Mouse (Mus musculus): ENCODE results near the gene Anks1. TPM values are rescaled to one million over a fixed set of nuclear protein-coding genes. Genes with fewer than 3 reads are reported as not detected.
A peak's percentile ranks its signal among the peaks of the same experiment; 100 is the strongest.
"Not testable (repeated sequence)": the region's sequence is repeated elsewhere in the genome, so short reads cannot be mapped to it uniquely, and the experiment has no call there.

Gene Anks1
- polyA plus RNA-seq, 1 experiment from 2014 or later: 19.5 TPM

DNA sequence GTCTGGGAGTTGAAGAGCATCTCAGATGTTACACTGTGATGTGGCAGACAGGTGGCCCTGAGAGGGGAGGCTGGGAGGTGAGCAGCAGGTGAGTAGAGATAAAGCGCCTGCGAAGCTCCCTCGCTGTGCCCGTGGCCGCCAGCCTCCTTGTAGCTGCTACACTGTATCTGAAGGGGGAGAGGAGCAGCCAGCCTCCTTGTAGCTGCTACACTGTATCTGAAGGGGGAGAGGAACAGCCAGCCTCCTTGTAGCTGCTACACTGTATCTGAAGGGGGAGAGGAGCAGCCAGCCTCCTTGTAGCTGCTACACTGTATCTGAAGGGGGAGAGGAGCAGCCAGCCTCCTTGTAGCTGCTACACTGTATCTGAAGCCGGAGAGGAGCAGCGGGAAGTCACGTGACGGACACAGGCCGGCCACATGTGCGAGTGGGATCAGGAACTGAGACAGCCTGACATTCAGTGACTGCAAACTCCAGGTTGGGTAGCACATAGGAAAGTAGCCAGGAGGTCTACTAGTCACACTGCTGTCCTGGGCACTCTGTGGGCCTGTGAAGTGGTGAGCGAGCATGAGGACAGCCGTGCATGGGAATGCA is 90.7 kb downstream of the Anks1 start:
- not testable (repeated sequence) for H3K27me3 ChIP-seq (ENCODE audit: control insufficient read depth, insufficient read depth, low read length); H3K4me2 ChIP-seq (replicated peaks; ENCODE audit: low read depth, low read length); H3K9me3 ChIP-seq (ENCODE audit: control insufficient read depth, low read depth, low read length); H3K9ac ChIP-seq (replicated peaks; ENCODE audit: low read depth, low read length); H3K4me3 ChIP-seq (ENCODE audit: low read depth, low read length); H3K36me3 ChIP-seq (ENCODE audit: control insufficient read depth, insufficient read depth, low read length); H3K4me1 ChIP-seq (ENCODE audit: control insufficient read depth, insufficient read depth, low read length); H3K27ac ChIP-seq (ENCODE audit: low read length); ATAC-seq (ENCODE audit: insufficient number of reproducible peaks, insufficient read depth, low FRiP score, low read depth)
- WGBS: 81% methylated on average over 13 of the region's 13 CpGs

DNA sequence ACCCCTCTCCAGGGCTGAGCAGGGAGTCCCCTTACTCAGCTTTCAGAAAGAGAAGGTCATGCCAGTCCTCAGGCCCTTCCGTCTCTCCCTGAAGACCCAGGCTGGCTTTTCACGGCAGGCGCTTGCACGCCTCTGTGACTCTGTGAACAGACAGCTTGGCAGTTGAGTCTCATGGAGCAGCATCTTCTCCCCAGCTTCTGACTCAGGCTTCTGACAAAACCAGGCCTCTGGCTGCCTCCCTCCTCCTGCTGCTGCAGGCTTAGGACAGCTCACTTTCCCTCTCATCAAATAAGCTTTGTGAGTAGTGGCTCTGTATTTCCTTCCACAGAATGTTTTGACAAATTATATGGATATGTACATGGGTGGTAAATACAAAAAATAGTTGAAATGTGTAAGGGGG is 91.3 kb downstream of the Anks1 start:
- WGBS: 79% methylated on average over 4 of the region's 4 CpGs

DNA sequence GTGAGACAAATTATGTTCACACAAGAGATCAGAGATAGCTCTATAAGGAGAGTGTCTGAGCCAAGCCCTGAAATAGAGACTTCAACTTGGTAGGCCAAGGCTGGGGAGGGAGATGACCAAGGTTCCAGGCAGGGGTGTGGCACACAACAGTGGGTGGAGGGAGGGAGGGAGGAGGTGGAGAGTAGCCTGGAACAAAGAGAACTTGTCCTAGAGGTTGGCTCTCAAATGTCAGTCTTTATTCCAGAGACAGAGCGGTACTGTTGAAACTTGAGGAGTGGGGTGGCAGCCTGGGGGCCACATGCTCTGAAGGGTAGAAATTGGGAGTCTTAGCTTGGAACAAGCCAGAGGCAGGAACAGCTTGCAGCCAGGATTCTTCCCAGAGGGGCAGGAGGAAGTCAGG is 91.7 kb downstream of the Anks1 start:
- H3K27me3 ChIP-seq (ENCODE audit: control insufficient read depth, insufficient read depth, low read length): no peaks in the 10 kb centered on the region
- H3K9me3 ChIP-seq (ENCODE audit: control insufficient read depth, low read depth, low read length): no peaks in the 10 kb centered on the region
- no peak overlapping the region for H3K4me2 ChIP-seq (replicated peaks; ENCODE audit: low read depth, low read length)
- 59% methylated on average over 1 of the region's 1 CpGs for WGBS
- no peak overlapping the region for H3K4me3 ChIP-seq (ENCODE audit: low read depth, low read length)
- H3K9ac ChIP-seq (replicated peaks; ENCODE audit: low read depth, low read length): no peak overlapping the region
- no peak for ATAC-seq (ENCODE audit: insufficient number of reproducible peaks, insufficient read depth, low FRiP score, low read depth)
- no peak overlapping the region for H3K27ac ChIP-seq (ENCODE audit: low read length)
- H3K4me1 ChIP-seq (ENCODE audit: control insufficient read depth, insufficient read depth, low read length): peaks cover 7% of the 10 kb centered on the region; the same call in 1 of the 2 replicates
- H3K36me3 ChIP-seq (ENCODE audit: control insufficient read depth, insufficient read depth, low read length): no peaks in the 10 kb centered on the region; the same call in 1 of the 2 replicates

More for the DNA sequence above, 91.3 kb downstream of the Anks1 start:
- Histone ChIP-seq H3K4me2 (replicated peaks; ENCODE audit: low read depth, low read length) (no peak overlapping the region), H3K36me3 (ENCODE audit: control insufficient read depth, insufficient read depth, low read length) (no peaks in the 10 kb centered on the region; the same call in 1 of the 2 replicates), H3K4me3 (ENCODE audit: low read depth, low read length) (no peak overlapping the region), H3K9me3 (ENCODE audit: control insufficient read depth, low read depth, low read length) (no peaks in the 10 kb centered on the region), H3K27me3 (ENCODE audit: control insufficient read depth, insufficient read depth, low read length) (no peaks in the 10 kb centered on the region), H3K27ac (ENCODE audit: low read length) (no peak overlapping the region; the same call in 1 of the 2 replicates), H3K4me1 (ENCODE audit: control insufficient read depth, insufficient read depth, low read length) (peaks cover 3% of the 10 kb centered on the region; the same call in 1 of the 2 replicates), H3K9ac (replicated peaks; ENCODE audit: low read depth, low read length) (no peak overlapping the region)
- ATAC-seq (ENCODE audit: insufficient number of reproducible peaks, insufficient read depth, low FRiP score, low read depth): no peak

DNA sequence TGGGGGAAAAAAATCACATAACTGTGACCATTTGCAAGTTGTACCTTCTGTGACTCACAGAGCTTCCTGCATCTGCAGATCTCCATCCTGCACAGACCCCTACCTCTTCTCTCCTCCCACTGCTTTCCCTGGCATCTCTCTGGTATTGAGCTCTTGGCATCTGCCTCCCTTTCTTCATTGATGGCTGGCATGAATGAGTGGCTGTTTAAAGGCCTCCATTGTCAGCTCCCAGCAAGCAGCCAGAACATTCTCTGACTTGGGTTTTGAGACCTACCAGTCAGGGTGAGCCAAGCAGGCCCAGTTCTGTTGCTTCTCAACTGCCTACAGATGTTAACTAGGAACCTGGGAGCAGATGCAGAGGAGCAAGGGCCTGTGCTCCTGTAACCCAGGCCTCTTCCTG is 96.3 kb downstream of the Anks1 start:
- peaks cover 3% of the 10 kb centered on the region; the same call in 1 of the 2 replicates for H3K36me3 ChIP-seq (ENCODE audit: control insufficient read depth, insufficient read depth, low read length)
- peaks cover 41% of the 10 kb centered on the region for H3K4me1 ChIP-seq (ENCODE audit: control insufficient read depth, insufficient read depth, low read length)
- no peaks in the 10 kb centered on the region for H3K27me3 ChIP-seq (ENCODE audit: control insufficient read depth, insufficient read depth, low read length)
- no peaks in the 10 kb centered on the region for H3K9me3 ChIP-seq (ENCODE audit: control insufficient read depth, low read depth, low read length)
- no peak overlapping the region for H3K4me2 ChIP-seq (replicated peaks; ENCODE audit: low read depth, low read length)
- 0 out of 2 replicates have a peak overlapping the region, but pooled peaks have one; percentile 88 for H3K27ac ChIP-seq (ENCODE audit: low read length)
- ATAC-seq (ENCODE audit: insufficient number of reproducible peaks, insufficient read depth, low FRiP score, low read depth): no peak
- no peak overlapping the region for H3K9ac ChIP-seq (replicated peaks; ENCODE audit: low read depth, low read length)
- H3K4me3 ChIP-seq (ENCODE audit: low read depth, low read length): no peak overlapping the region

DNA sequence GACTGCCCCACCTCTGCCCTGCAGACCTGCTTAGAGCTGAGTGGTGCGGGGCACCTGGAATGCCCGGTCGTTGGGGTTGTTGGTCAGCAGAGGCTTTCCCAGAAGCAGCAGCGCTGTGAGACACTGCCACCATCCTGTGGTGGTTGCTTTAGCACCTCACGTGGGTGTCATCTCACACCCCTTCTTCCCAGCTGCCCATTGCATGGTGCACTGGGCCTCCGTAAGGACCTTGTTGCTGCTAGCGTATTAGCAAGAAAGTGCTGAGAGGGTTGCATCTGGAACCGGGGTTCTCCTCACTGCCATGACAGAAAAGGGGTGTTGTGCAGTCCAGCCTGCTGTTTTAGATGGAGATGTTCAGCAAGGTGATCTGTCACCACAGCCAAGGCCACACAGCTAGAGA is 97.1 kb downstream of the Anks1 start:
- Histone ChIP-seq H3K9me3 (ENCODE audit: control insufficient read depth, low read depth, low read length) (no peaks in the 10 kb centered on the region), H3K27me3 (ENCODE audit: control insufficient read depth, insufficient read depth, low read length) (no peaks in the 10 kb centered on the region), H3K27ac (ENCODE audit: low read length) (peak overlapping the region; percentile 88), H3K4me2 (replicated peaks; ENCODE audit: low read depth, low read length) (peak overlapping the region; percentile 48), H3K36me3 (ENCODE audit: control insufficient read depth, insufficient read depth, low read length) (peaks cover 3% of the 10 kb centered on the region; the same call in 1 of the 2 replicates), H3K4me3 (ENCODE audit: low read depth, low read length) (no peak overlapping the region), H3K9ac (replicated peaks; ENCODE audit: low read depth, low read length) (no peak overlapping the region), H3K4me1 (ENCODE audit: control insufficient read depth, insufficient read depth, low read length) (peaks cover 45% of the 10 kb centered on the region)
- 70% methylated on average over 8 of the region's 8 CpGs for WGBS
- no peak for ATAC-seq (ENCODE audit: insufficient number of reproducible peaks, insufficient read depth, low FRiP score, low read depth)

DNA sequence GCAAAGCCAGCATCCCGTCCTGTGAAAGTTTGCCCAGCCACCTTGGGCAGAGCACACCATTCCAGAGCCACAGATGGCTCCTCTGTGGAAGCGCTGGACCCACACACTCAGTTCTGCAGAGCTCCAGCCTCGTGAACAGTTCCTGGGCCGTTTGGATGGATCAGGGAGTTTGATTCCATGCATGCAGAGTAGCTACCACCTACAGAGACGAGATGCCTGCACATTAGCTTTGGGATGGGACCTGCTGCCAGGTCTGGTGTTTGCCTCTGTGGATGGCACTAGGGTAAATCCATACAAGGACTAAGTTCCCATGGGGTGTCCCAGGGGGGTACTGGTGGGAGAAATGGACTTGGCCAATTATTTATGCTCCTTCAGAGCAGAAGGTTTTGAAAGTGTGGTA is 97.5 kb downstream of the Anks1 start:
- H3K27ac ChIP-seq (ENCODE audit: low read length): peak overlapping the region; percentile 88
- H3K4me1 ChIP-seq (ENCODE audit: control insufficient read depth, insufficient read depth, low read length): peaks cover 45% of the 10 kb centered on the region
- no peaks in the 10 kb centered on the region for H3K27me3 ChIP-seq (ENCODE audit: control insufficient read depth, insufficient read depth, low read length)
- no peaks in the 10 kb centered on the region for H3K9me3 ChIP-seq (ENCODE audit: control insufficient read depth, low read depth, low read length)
- ATAC-seq (ENCODE audit: insufficient number of reproducible peaks, insufficient read depth, low FRiP score, low read depth): no peak
- peaks cover 3% of the 10 kb centered on the region; the same call in 1 of the 2 replicates for H3K36me3 ChIP-seq (ENCODE audit: control insufficient read depth, insufficient read depth, low read length)
- H3K4me3 ChIP-seq (ENCODE audit: low read depth, low read length): no peak overlapping the region
- peak overlapping the region; percentile 48 for H3K4me2 ChIP-seq (replicated peaks; ENCODE audit: low read depth, low read length)
- WGBS: 47% methylated on average over 5 of the region's 5 CpGs
- H3K9ac ChIP-seq (replicated peaks; ENCODE audit: low read depth, low read length): no peak overlapping the region

DNA sequence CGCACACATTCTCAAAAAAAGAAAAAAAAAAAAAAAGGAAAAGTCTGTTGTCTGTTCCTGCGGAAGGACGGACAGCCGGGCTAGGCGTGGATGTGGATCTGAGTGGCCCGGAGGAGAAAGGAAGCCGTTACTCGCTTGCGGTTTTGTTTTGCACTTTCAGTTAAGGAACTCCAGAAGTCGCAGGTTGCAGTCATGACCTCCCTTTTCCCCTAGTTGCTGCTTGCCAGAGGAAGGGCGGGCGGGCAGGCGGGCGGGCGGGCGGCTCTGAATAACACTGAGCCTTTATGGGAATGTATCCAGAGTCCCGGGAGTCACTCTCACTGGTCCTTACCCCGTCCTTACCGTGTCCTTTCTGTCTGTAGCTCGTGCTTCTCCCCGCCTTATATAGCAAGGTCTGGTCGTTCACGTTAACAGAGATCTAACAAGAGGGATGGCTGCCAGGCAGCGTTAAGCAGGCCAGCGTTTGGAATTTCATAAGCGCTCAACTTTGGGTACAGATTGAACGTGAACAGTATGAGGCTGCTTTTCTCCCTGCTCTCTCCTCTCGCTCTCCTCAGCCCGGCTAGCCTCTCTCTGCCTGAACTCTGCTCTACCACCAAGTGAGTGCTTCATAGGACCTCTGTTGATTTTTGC is 98.2 kb downstream of the Anks1 start:
- Histone ChIP-seq H3K36me3 (ENCODE audit: control insufficient read depth, insufficient read depth, low read length) (peaks cover 3% of the 10 kb centered on the region; the same call in 1 of the 2 replicates), H3K4me2 (replicated peaks; ENCODE audit: low read depth, low read length) (peak overlapping the region; percentile 48), H3K4me3 (ENCODE audit: low read depth, low read length) (peak overlapping the region; percentile 17), H3K9me3 (ENCODE audit: control insufficient read depth, low read depth, low read length) (no peaks in the 10 kb centered on the region), H3K27me3 (ENCODE audit: control insufficient read depth, insufficient read depth, low read length) (no peaks in the 10 kb centered on the region), H3K4me1 (ENCODE audit: control insufficient read depth, insufficient read depth, low read length) (peaks cover 48% of the 10 kb centered on the region), H3K9ac (replicated peaks; ENCODE audit: low read depth, low read length) (peak overlapping the region; percentile 47), H3K27ac (ENCODE audit: low read length) (peak overlapping the region; percentile 88)
- ATAC-seq (ENCODE audit: insufficient number of reproducible peaks, insufficient read depth, low FRiP score, low read depth): peak; percentile 53; the same call in 1 of the 2 replicates
- WGBS: 3% methylated on average over 29 of the region's 29 CpGs

DNA sequence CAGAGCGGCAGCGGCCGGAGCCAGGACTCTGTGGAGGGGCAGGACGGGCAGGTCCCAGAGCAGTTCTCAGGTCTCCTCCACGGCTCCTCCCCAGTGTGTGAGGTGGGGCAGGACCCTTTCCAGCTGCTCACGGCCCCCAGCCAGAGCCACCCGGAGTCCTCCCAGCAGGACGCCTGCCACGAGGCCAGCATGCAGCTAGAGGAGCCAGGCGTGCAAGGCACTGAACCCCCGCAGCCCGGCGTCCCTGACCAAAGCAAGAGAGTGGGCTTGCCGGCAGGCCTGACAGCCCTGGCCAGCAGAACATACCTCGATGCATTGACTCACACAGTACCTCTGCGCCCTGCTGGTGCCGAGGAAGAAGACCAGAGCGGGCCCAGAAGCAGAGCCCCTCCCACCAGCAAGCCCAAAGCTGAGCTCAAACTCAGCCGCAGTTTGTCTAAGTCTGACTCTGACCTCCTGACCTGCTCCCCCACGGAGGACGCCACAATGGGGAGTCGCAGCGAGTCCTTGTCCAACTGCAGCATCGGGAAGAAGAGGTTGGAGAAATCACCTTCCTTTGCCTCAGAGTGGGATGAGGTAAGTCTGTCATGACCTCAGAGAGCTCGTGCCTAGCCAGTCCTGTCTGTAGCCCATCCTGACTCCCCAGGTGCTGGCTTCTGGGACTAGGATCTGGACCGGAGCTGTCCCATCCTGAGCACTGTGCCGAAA is 98.9 kb downstream of the Anks1 start:
- H3K4me2 ChIP-seq (replicated peaks; ENCODE audit: low read depth, low read length): peak overlapping the region; percentile 48
- H3K36me3 ChIP-seq (ENCODE audit: control insufficient read depth, insufficient read depth, low read length): peaks cover 3% of the 10 kb centered on the region; the same call in 1 of the 2 replicates
- H3K9me3 ChIP-seq (ENCODE audit: control insufficient read depth, low read depth, low read length): no peaks in the 10 kb centered on the region
- H3K27me3 ChIP-seq (ENCODE audit: control insufficient read depth, insufficient read depth, low read length): no peaks in the 10 kb centered on the region
- peak overlapping the region; percentile 17 for H3K4me3 ChIP-seq (ENCODE audit: low read depth, low read length)
- 14% methylated on average over 27 of the region's 27 CpGs for WGBS
- peak; percentile 33; the same call in 1 of the 2 replicates for ATAC-seq (ENCODE audit: insufficient number of reproducible peaks, insufficient read depth, low FRiP score, low read depth)
- peaks cover 55% of the 10 kb centered on the region for H3K4me1 ChIP-seq (ENCODE audit: control insufficient read depth, insufficient read depth, low read length)
- H3K9ac ChIP-seq (replicated peaks; ENCODE audit: low read depth, low read length): peak overlapping the region; percentile 47
- H3K27ac ChIP-seq (ENCODE audit: low read length): peak overlapping the region; percentile 88
